Mouse (Mus musculus): ENCODE measurements at regions not wholly inside any gene's neighbourhood (a gene's known extent, or its start where the extent isn't known, plus 50 kb on each side); places are given as distances from the start of the nearest gene placed in this dataset.

DNA sequence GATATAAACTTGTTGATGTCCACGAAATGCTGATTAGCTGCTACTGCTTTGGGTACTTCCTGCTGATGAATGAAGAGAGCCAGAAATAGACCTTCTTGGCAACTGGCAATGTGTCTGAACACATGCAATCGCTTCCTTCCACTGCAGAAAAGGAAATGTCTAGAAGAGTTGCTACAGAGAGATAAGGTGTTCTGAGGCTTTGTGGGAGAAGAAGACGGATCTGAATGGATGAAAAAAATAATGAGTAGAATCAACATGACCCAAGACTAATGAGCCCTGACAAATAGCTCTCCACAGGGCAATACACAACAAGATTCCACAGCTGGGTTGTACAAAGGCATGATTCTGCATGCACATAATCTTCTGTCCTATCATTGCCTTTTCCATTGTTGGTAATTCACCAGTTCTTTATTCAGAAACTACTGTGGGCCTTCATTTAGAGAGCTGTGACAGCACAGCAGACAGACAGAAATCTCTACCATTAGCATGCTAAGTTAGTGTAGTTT, 268.7 kb upstream of the Klf6 start:
- no peaks in the 10 kb centered on the region for H3K9me3 ChIP-seq
- no peaks in the 10 kb centered on the region for H3K27me3 ChIP-seq
- H3K4me3 ChIP-seq, result no peak overlapping the region
- no peaks in the 10 kb centered on the region for H3K4me1 ChIP-seq
- no peak overlapping the region for H3K9ac ChIP-seq
- WGBS, result 70% methylated on average over 3 of the region's 3 CpGs
- no peak overlapping the region for H3K27ac ChIP-seq
- H3K36me3 ChIP-seq, result no peaks in the 10 kb centered on the region
- H3K4me2 ChIP-seq, result no peak overlapping the region
- no peak for ATAC-seq (ENCODE audit: insufficient number of reproducible peaks, insufficient read depth, low FRiP score, low TSS enrichment, low read depth)

GRCm38 (mm10) chr13:5601648-5602047, 259.6 kb upstream of the Klf6 start:
- Histone ChIP-seq H3K27me3 (no peaks in the 10 kb centered on the region), H3K9ac (no peak overlapping the region), H3K4me1 (no peaks in the 10 kb centered on the region), H3K4me2 (no peak overlapping the region), H3K27ac (no peak overlapping the region), H3K36me3 (no peaks in the 10 kb centered on the region), H3K4me3 (no peak overlapping the region), H3K9me3 (no peaks in the 10 kb centered on the region)
- no peak for ATAC-seq (ENCODE audit: insufficient number of reproducible peaks, insufficient read depth, low FRiP score, low TSS enrichment, low read depth)
- WGBS, result 86% methylated on average over 1 of the region's 1 CpGs

GRCm38 (mm10) chr13:5603905-5604596, 257.2 kb upstream of the Klf6 start:
- H3K27me3 ChIP-seq, result no peaks in the 10 kb centered on the region
- no peak overlapping the region for H3K4me3 ChIP-seq
- H3K27ac ChIP-seq, result no peak overlapping the region
- 27% methylated on average over 5 of the region's 5 CpGs for WGBS
- H3K36me3 ChIP-seq, result no peaks in the 10 kb centered on the region
- H3K4me2 ChIP-seq, result no peak overlapping the region
- ATAC-seq (ENCODE audit: insufficient number of reproducible peaks, insufficient read depth, low FRiP score, low TSS enrichment, low read depth), result no peak
- no peaks in the 10 kb centered on the region for H3K4me1 ChIP-seq
- H3K9ac ChIP-seq, result no peak overlapping the region
- H3K9me3 ChIP-seq, result no peaks in the 10 kb centered on the region

DNA sequence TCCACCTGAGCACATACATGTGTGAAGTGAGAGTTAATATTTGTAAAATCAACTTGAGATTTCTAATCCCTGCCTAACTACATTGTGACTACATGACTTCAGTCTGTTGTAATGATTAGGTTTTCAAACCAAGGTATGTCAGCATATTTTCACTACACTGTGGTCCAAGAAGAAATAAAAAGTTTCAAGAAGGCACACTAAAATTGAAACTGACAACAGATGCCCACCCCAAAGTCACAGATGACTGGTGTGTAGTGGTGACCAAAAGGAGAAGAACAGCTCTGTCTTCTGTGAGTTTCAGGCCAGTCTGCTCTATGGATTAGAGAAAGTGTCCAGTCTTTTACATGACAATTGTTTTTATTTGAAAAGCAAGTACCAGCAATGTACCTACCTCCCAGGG, 255.9 kb upstream of the Klf6 start:
- no peaks in the 10 kb centered on the region for H3K36me3 ChIP-seq
- H3K27me3 ChIP-seq, result no peaks in the 10 kb centered on the region
- H3K4me2 ChIP-seq, result no peak overlapping the region
- no peak overlapping the region for H3K4me3 ChIP-seq
- H3K27ac ChIP-seq, result no peak overlapping the region
- ATAC-seq (ENCODE audit: insufficient number of reproducible peaks, insufficient read depth, low FRiP score, low TSS enrichment, low read depth), result no peak
- H3K9me3 ChIP-seq, result no peaks in the 10 kb centered on the region
- no peaks in the 10 kb centered on the region for H3K4me1 ChIP-seq
- no peak overlapping the region for H3K9ac ChIP-seq

- Histone ChIP-seq H3K4me1 (no peaks in the 10 kb centered on the region), H3K9ac (no peak overlapping the region), H3K4me2 (no peak overlapping the region), H3K27me3 (no peaks in the 10 kb centered on the region), H3K27ac (no peak overlapping the region), H3K36me3 (no peaks in the 10 kb centered on the region), H3K9me3 (no peaks in the 10 kb centered on the region), H3K4me3 (no peak overlapping the region)
- ATAC-seq (ENCODE audit: insufficient number of reproducible peaks, insufficient read depth, low FRiP score, low TSS enrichment, low read depth), result no peak
- 89% methylated on average over 4 of the region's 4 CpGs for WGBS
Measured at GRCm38 (mm10) chr13:5607462-5607861, 253.8 kb upstream of the Klf6 start.

- H3K4me1 ChIP-seq, result no peaks in the 10 kb centered on the region; the same call in 1 of the 2 replicates
- no peak overlapping the region for H3K27ac ChIP-seq
- H3K4me3 ChIP-seq, result no peak overlapping the region
- no peaks in the 10 kb centered on the region for H3K27me3 ChIP-seq
- no peak for ATAC-seq (ENCODE audit: insufficient number of reproducible peaks, insufficient read depth, low FRiP score, low TSS enrichment, low read depth)
- no peaks in the 10 kb centered on the region for H3K36me3 ChIP-seq
- no peak overlapping the region for H3K4me2 ChIP-seq
- no peaks in the 10 kb centered on the region for H3K9me3 ChIP-seq
- WGBS, result 63% methylated on average over 7 of the region's 7 CpGs
- no peak overlapping the region for H3K9ac ChIP-seq
Measured at GRCm38 (mm10) chr13:5614186-5614737, 247.0 kb upstream of the Klf6 start.

GRCm38 (mm10) chr13:5614833-5615232, 246.4 kb upstream of the Klf6 start:
- Histone ChIP-seq H3K4me2 (no peak overlapping the region), H3K9me3 (no peaks in the 10 kb centered on the region), H3K27me3 (no peaks in the 10 kb centered on the region), H3K36me3 (no peaks in the 10 kb centered on the region), H3K4me1 (no peaks in the 10 kb centered on the region; the same call in 1 of the 2 replicates), H3K4me3 (no peak overlapping the region), H3K9ac (no peak overlapping the region), H3K27ac (no peak overlapping the region)
- 83% methylated on average over 5 of the region's 5 CpGs for WGBS
- ATAC-seq (ENCODE audit: insufficient number of reproducible peaks, insufficient read depth, low FRiP score, low TSS enrichment, low read depth), result no peak

GRCm38 (mm10) chr13:5615327-5615726, 246.0 kb upstream of the Klf6 start:
- Histone ChIP-seq H3K36me3 (no peaks in the 10 kb centered on the region), H3K27me3 (no peaks in the 10 kb centered on the region), H3K4me1 (no peaks in the 10 kb centered on the region; the same call in 1 of the 2 replicates), H3K9me3 (no peaks in the 10 kb centered on the region), H3K27ac (no peak overlapping the region), H3K4me3 (no peak overlapping the region), H3K9ac (no peak overlapping the region), H3K4me2 (no peak overlapping the region)
- ATAC-seq (ENCODE audit: insufficient number of reproducible peaks, insufficient read depth, low FRiP score, low TSS enrichment, low read depth), result no peak
- 76% methylated on average over 3 of the region's 3 CpGs for WGBS

DNA sequence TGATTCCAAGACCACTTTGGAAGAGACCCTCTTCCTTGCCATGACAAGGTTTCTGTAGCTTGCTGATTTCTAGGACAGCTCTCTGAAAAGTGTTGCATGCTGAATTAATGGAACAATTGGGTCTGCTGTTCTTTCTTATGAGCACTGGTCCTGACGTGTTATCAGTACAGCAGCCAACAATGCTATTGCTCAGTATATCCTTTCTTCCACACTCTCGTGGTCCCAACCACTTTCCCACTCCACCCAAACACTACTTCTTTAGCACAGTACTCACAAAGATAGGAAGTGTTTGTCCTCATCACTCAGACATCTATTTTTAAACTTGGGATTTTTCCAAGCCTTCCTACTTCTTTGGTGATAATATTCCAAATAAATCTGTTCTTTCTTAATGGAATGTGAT, 233.2 kb upstream of the Klf6 start:
- Histone ChIP-seq H3K27me3 (no peaks in the 10 kb centered on the region), H3K4me1 (no peaks in the 10 kb centered on the region), H3K27ac (no peak overlapping the region), H3K9me3 (no peaks in the 10 kb centered on the region), H3K36me3 (no peaks in the 10 kb centered on the region), H3K4me3 (no peak overlapping the region), H3K4me2 (no peak overlapping the region), H3K9ac (no peak overlapping the region)
- WGBS, result 32% methylated on average over 2 of the region's 2 CpGs
- no peak for ATAC-seq (ENCODE audit: insufficient number of reproducible peaks, insufficient read depth, low FRiP score, low TSS enrichment, low read depth)

DNA sequence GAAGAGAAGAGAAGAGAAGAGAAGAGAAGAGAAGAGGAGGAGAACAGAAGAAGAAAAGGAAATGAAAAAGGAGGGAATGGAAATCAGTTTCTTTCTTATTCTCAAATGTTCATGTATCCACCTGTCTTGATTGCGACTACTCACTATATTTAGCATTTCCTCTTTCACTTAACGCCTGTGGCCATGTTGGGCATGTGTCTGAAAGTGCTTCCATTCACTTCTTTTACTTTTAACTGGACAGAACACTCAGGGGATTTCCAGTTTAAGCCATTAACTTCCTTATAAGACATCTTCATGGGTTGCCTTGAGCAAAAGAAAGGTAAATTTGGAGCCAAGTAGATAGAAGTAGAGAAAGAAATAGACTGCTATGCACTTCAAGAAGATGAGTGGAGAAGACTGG, 226.3 kb upstream of the Klf6 start:
- ATAC-seq (ENCODE audit: insufficient number of reproducible peaks, insufficient read depth, low FRiP score, low TSS enrichment, low read depth), result no peak
- no peak overlapping the region for H3K4me2 ChIP-seq
- H3K9ac ChIP-seq, result no peak overlapping the region
- 70% methylated on average over 2 of the region's 2 CpGs for WGBS
- H3K4me1 ChIP-seq, result no peaks in the 10 kb centered on the region
- H3K27me3 ChIP-seq, result no peaks in the 10 kb centered on the region
- H3K36me3 ChIP-seq, result no peaks in the 10 kb centered on the region
- H3K4me3 ChIP-seq, result no peak overlapping the region
- H3K27ac ChIP-seq, result no peak overlapping the region
- H3K9me3 ChIP-seq, result no peaks in the 10 kb centered on the region

DNA sequence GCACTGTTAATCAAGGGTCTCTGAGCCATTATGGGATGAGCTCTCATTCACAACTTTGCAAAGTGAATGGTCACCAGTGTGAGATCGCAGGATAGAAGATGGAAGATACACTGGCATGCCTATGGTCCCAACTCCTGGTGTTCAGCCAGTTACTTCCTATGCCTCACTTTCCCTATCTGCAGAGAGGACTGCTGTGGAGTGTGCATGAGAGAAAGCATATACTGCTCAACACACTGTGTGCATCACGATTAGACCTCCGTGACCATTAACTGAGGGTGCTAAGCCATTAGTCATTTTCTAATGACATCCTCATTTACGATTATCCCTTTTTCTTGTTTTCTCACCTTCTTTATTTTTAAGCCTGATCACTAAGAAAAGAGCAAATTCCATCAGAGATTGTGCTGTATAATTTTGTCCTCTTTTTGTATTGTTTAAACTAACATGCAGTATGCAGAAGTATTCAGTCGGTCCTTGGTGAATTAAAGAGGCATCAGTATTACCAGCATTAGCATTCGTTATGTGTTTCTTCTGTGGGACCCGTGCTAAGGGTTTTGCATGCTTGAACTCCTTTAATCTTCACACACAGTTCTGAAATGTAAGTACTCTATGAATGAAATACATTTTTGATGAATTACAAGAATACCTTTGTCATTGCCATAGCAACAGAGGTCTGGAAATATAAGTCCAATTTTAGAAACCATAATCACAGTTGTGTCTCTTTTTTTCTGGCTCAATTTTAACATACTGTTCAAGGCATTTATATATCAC, 219.4 kb upstream of the Klf6 start:
- no peak for ATAC-seq (ENCODE audit: insufficient number of reproducible peaks, insufficient read depth, low FRiP score, low TSS enrichment, low read depth)
- no peak overlapping the region for H3K27ac ChIP-seq
- H3K27me3 ChIP-seq, result no peaks in the 10 kb centered on the region
- no peaks in the 10 kb centered on the region for H3K9me3 ChIP-seq
- no peak overlapping the region for H3K4me3 ChIP-seq
- 79% methylated on average over 7 of the region's 7 CpGs for WGBS
- H3K4me1 ChIP-seq, result no peaks in the 10 kb centered on the region
- no peak overlapping the region for H3K4me2 ChIP-seq
- no peaks in the 10 kb centered on the region for H3K36me3 ChIP-seq
- H3K9ac ChIP-seq, result no peak overlapping the region

DNA sequence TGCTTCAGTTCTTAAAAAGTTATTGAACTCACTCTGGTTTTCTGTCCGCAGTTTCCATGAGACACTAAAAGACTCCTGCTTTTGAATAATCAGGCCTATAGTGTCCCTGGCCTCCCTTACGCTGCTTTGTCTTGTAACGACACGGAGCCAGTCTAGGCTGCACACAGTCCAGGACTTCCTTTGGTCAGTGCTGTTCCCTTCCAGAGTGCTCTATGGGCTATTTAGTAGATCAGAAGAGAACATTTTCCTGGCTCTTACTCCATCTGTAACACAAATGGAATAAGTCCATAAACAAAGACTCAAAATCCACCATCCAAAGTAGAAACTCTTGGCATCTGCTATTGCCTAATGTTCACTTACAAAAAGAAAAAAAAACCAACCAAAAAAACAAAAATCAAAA, 213.0 kb upstream of the Klf6 start:
- 89% methylated on average over 4 of the region's 4 CpGs for WGBS
- no peaks in the 10 kb centered on the region for H3K36me3 ChIP-seq
- no peak overlapping the region for H3K4me2 ChIP-seq
- no peak overlapping the region for H3K27ac ChIP-seq
- H3K9ac ChIP-seq, result no peak overlapping the region
- H3K4me3 ChIP-seq, result no peak overlapping the region
- H3K9me3 ChIP-seq, result no peaks in the 10 kb centered on the region
- no peaks in the 10 kb centered on the region for H3K4me1 ChIP-seq
- no peak for ATAC-seq (ENCODE audit: insufficient number of reproducible peaks, insufficient read depth, low FRiP score, low TSS enrichment, low read depth)
- no peaks in the 10 kb centered on the region for H3K27me3 ChIP-seq

Measured in embryonic facial prominence, embryonic 13.5 days (tissue).